Mouse (Mus musculus) right cerebral cortex, postnatal 10 days (tissue): Measurements from ENCODE around the gene Fkbp1b.
"Not testable (repeated sequence)": the region's sequence is repeated elsewhere in the genome, so short reads cannot be mapped to it uniquely, and the experiment has no call there.

Experiments used
- DNase-seq, 2 experiments: peaks; one replicate each; pipeline ENCODE4 v3.0.0; 2021; ENCODE audit warnings: low spot score in 2 of 2

Fkbp1b gene

DNA sequence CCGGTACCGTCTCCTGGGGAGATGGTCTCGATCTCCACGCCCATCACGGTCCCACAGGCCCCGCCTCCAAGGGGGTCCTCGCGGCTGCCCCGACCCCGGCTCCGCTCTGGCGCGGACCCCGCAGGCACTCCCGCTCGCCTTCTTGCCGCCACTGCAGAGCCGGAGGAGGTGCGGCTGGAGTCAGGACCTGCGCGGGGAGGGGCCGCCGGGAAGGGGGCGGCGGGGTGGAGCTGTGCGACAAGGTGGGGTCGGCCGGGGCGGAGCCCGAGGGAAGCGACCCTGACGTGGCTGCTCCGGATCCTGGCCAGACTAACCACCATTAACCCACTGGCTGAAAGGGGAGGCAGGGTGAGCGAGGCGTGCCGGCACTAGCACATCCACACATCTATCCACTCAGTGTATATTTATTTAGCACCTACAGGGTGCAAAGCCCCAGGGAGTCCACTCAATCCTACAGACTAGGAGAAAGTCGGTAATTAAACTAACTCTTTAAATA is at the start of gene Fkbp1b:
Gene Fkbp1b, minus strand, starts transcription at position 200 of the 496 bp plus-strand sequence.
- DNase-seq = peak; percentile 69 to 70

DNA sequence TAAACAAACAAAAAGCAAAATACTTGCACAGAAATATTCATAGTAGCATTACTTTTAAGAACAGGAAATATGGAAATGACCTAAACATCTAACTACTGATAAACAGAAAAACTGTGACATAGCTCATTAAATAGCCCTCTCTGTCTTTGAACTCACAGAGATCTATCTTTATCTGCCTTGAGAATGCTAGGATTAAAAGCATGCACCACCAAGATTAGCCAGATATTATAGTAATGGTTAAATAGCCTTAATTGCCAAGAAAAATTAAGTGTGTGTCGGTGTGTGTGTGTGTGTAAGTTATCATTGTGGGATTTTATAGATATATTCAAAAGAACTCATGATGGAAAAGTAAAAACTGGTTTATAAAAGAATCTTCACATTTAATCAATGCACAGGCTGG is 48.5 kb upstream of the Fkbp1b start:
- DNase-seq = no peak

- DNase-seq = no peak
Observed at GRCm38 (mm10) chr12:4889251-4889650, 47.9 kb upstream of the Fkbp1b start.

GRCm38 (mm10) chr12:4888739-4889138 is 47.3 kb upstream of the Fkbp1b start:
- no peak for DNase-seq

GRCm38 (mm10) chr12:4886581-4886980 is 45.2 kb upstream of the Fkbp1b start:
- DNase-seq = not testable (repeated sequence)

GRCm38 (mm10) chr12:4885062-4885461 is 43.7 kb upstream of the Fkbp1b start:
- no peak for DNase-seq

GRCm38 (mm10) chr12:4882086-4882485 is 40.7 kb upstream of the Fkbp1b start:
- no peak for DNase-seq

DNA sequence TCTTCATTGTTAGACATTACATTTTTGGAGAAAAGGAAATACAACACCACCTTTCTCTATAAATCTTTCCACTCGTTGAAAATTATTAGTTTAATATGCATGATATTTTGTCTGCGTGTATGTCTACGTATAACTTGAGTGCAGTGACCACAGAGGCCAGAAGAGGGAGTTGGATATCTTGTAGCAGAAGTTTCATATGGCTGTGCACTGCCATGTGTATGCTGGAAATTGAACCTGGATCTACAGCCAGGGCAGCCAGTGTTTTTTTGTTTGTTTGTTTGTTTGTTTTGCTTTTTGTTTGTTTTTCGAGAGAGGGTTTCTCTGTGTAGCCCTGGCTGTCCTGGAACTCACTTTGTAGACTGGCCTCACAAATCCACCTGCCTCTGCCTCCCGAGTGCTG is 37.7 kb upstream of the Fkbp1b start:
- DNase-seq = no peak

DNA sequence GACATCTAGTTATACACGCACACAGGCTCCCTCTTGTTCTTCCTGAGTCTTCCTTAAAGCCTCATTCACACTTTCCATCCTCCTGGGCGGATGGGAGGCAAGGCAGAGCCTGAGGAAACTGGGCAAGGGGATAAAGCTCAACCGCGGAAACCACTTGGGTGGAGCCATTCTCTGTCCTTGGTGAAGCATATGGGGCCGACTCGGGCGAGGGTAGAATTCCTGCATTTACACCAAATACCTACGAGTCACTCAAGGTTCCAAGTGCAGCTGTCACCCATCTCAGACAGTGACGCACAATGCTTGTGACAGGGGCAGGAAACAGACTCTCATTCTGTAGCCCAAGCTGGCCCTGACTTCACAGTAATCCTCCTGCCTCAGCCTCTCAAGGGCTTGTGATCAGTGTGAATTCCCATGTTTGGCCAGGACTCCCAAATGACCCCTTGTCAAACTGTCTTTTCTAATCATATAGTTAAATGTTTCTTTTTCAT is 36.9 kb upstream of the Fkbp1b start:
- no peak for DNase-seq

- no peak for DNase-seq
Observed at GRCm38 (mm10) chr12:4875623-4876022, 34.2 kb upstream of the Fkbp1b start.

- peak; percentile 64 to 65 for DNase-seq
Observed at GRCm38 (mm10) chr12:4874161-4874927, 33.0 kb upstream of the Fkbp1b start, which contains the start of gene Mfsd2b. TSS of gene Mfsd2b (minus strand) at chr12:4874359.

- no peak for DNase-seq
Observed at GRCm38 (mm10) chr12:4873531-4873930, 32.1 kb upstream of the Fkbp1b start.

DNA sequence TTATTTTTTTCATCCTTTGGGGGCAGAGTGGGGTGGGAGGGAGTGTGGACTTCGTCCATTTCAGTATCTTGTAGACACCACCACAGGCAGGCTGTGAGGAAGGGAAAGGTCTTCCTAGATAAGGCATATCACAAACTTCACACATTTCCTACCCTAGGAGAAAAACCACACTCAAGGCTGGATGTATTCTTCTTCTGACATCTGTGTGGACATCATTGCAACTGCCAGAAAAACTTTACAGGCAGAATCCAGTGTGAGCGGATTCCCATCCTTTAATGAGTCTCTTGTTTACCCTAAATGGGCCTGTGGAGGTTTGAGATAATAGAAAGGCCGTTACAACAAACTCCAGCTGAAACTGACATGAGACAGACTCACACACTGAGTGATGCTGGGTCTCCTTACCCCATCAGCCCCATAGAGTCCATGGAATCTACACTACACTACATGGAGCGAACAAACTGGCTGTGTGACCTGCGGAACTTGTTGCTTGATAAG is 31.6 kb upstream of the Fkbp1b start:
- DNase-seq = no peak

DNA sequence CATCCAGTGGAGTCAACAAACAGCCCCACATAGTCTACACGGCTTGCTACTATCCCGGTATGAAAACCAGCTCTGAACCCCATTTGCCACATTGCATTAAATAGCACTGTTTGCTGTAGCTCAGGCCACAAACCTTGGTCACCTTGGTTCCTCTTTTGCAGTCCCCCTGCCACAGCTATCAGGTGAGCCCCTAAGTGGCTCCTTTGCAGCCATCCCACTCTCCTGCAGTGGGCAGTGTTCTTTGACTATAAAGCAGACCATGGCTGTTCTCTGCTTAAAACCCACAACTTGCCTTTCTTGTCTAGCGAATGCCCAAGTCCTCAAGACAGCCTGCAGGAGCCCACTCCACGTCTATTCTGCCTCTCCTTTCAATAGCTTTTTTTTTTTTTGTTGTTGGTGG is 30.9 kb upstream of the Fkbp1b start:
- DNase-seq = no peak

DNA sequence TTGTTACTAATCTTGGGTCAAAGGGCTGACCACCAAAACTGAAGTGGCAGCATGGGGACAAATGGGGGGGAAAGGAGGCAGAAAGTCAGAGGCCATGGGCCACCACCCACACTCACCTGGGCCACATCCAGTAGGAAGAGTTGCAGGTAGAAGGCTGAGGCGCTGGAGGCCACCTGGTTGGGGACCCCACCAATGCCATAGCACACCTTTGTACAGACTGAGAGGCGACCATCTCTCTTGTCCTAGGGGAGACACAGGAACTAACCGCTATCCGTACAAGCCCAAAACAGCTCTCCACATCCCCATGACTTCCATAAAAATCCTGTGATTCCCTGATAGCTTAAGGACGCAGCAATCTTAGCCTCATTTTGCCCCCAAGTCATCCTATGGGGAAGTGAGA is 29.9 kb upstream of the Fkbp1b start:
- no peak for DNase-seq

DNA sequence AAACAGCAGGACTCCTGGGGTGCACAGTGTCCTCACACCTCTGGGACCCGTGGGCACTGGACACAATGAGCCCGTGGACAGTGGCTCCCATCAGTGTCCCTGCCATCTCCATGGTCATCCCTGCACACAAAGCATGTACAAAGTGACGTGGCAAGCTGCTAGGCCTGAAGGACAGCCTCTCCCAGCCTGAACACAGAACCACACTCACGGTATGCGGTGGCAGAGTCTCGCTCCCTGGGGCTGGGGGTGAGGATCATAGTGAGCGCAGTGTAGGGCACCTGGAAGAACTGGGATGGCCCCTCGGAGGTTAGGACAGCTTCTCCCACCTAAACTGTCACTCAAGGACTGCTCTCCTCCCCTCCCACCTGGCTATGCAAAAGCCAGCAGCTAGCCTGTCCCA is 27.5 kb upstream of the Fkbp1b start:
- no peak for DNase-seq

GRCm38 (mm10) chr12:4864338-4864690 is 22.9 kb upstream of the Fkbp1b start:
- DNase-seq = peak; percentile 53 to 54

GRCm38 (mm10) chr12:4863654-4864337 is 22.4 kb upstream of the Fkbp1b start:
- no peak for DNase-seq

- DNase-seq = no peak
Observed at GRCm38 (mm10) chr12:4862672-4863071, 21.3 kb upstream of the Fkbp1b start.

DNA sequence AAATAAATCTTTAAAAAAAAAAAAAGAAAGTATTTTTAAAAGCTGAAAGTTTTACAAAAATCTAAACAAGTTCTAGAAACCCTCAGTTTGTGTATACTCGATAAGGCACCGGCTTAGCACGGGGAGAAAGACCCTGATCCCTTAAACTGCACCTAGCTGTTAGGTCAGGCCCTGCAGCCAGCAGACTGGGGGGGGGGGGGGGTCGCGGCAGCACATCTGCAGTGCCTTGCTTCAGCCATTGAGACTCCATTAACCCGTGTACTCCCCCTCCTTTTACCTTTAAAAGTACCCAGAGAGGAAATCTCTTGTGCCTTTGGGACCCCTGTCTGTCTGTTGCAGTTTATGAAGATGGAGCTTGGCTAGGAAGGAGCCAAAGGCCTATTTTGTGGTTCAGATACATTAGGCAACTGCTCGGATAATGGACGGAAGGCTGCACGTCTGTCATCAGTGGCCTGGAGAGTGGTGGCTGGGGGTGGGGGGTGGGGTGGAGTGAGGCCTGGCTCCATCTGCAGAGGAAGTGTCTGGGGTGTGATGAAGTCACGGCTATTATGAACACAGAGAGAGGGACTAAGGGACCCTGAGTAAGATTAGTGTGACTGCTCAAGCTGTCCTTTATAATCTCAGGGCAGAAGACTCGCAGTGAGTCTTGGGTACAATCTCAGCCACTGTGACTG is 18.0 kb upstream of the Fkbp1b start:
- DNase-seq = no peak

GRCm38 (mm10) chr12:4856834-4857233 is 15.4 kb upstream of the Fkbp1b start:
- DNase-seq = no peak

DNA sequence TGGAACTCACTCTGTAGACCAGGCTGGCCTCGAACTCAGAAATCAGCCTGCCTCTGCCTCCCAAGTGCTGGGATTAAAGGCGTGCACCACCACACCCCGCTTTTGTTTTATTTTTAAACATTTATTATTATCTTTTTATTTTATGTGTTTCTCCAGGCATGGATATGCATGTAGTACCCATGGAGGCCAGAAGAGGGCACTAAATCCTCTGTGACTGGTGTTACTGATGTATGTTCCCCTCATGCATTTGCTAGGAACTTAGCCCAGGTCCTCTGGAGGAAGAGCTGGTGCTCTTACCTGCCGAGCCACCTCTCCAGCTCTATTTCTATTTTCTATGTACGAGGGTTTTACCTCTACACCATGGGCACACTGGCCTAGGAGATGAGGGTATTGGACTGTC is 14.8 kb upstream of the Fkbp1b start:
- no peak for DNase-seq
